Mouse (Mus musculus) cerebellum, adult 11-12 months (tissue): ENCODE results near the gene Zfp292.
A peak's percentile ranks its signal among the peaks of the same experiment; 100 is the strongest.

ENCODE experiments used
- DNase-seq: peaks from one replicate; pipeline ENCODE4 v3.0.0; 2022

Zfp292 gene

DNA sequence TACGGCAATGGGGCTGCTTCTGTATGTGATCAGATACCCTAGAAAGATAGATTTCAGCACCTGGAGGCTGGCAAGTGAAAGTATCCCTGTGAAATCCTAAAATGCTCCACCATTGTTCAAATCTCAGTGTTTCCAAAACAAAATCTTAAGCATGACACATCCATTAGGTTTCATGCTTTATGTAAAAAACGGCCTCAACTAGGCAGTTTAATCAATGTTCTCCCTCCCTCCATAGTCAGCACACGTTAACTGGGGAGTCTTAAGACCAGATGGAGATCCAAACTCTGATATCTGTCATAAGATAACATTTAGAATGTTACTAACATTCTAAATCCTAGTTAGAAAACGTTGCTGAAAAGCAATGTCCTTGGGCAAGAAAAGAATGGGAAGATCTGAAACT lies 909 bp downstream of the Zfp292 start:
- DNase-seq = no peak

DNA sequence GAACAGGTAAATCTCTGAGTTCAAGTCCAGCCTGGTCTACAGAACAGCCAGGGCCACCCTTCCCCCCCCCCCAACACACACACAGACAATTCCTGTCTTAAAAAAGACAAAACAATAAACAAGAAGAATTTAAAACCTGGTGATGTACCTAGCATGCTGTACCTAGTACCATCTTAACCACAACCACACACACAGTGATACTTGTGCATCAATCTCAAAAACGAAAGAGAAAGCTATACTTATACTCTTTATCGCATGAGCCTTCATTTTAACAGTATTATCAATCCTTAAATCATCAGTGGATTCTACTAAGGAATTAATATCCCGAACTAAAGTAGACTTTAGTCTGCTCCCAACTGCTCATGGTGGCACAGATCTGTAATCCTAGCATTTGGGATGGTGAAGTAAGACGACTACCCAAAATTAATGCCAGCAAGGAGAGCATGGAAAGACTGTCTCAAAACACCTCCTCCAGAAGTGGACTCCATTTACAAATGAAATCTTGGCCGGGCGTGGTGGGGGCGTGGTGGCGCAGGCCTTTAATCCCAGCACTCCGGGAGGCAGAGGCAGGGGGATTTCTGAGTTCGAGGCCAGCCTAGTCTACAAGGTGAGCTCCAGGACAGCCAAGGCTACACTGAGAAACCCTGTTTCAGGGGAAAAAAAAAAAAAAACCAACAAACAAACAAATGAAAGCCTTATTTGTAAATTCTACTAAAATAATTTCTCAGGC lies 1.7 kb downstream of the Zfp292 start:
- DNase-seq = no peak

- DNase-seq = no peak
Observed at GRCm38 (mm10) chr4:34874234-34874633, 8.5 kb downstream of the Zfp292 start.

- no peak for DNase-seq
Observed at GRCm38 (mm10) chr4:34872896-34873495, 9.8 kb downstream of the Zfp292 start.

GRCm38 (mm10) chr4:34869813-34870212 lies 12.9 kb downstream of the Zfp292 start:
- DNase-seq = no peak

DNA sequence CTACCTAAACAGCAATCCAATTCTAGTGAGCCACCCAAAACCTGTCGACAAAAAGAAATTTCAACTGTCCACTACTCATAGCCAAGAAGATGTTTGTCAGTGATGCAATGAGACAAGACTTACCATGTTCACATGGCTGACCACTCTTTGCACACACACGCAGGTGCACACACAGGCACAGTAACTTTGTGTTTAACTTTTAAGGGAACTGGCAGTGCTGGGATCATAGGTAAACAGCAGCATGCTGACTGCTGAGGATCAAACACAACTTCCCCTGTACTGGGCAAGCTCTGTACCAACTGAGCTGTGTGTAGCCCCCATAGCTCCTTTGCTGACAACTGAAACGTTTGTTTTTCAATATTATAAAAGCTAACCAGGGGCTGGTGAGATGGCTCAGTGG lies 21.3 kb downstream of the Zfp292 start:
- no peak for DNase-seq

DNA sequence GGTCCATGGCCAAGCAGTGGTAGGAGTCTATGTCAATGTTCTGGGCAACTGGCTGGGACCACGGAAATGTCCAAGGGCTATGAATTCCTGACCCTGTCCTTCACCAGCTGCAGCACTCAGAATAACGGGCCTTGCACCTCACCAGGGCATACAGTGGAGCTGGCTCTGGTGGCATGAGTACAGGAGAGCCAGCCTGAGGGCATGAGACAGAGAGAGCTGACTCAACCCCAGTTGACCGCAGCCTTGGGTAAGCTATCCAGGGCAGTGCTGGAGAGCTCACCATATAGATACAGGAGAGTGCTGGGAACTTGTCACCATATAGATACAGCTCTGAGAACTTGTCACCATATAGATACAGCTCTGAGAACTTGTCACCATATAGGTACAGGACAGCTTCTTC lies 23.3 kb downstream of the Zfp292 start:
- DNase-seq = no peak

DNA sequence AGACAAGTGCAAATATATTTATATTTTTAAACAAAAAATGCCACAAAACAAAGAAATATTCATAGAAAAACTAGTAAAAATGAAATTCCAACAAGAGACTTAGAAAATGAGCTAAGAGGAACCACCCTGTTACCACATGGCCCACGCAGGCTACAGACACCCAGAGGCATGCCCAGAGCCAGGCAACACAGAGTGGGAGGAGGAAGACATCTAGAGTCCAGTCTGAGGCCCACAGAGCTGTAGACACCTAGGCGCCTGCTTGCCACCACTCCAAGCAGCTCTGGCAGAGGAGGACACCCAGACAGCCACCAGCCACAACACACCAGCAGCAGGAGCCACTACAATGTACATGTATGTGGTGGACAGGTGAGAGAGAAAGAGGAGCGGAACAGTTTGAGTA lies 23.9 kb downstream of the Zfp292 start:
- DNase-seq = no peak

- DNase-seq = no peak
Observed at GRCm38 (mm10) chr4:34855966-34856365, 26.8 kb downstream of the Zfp292 start.

DNA sequence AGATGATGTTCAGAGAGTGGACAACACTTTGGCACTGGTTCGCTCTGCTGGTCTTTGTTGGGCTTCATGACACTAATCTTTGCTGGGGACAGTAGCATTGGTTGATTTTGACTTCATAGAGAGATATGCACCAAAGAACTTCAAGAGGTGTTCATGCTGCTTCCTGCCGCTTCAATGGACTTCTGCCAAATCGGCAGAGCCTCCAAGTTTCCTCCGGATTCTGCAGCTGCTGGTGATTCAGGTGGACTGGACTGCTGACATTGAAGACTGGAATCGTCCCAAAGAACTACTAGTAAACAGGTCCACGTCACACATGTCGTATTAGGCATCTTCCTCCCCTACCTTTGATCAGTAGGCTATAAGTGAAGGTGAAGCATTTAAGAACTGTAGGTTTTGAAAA lies 30.7 kb downstream of the Zfp292 start:
- peak; percentile 35 for DNase-seq

DNA sequence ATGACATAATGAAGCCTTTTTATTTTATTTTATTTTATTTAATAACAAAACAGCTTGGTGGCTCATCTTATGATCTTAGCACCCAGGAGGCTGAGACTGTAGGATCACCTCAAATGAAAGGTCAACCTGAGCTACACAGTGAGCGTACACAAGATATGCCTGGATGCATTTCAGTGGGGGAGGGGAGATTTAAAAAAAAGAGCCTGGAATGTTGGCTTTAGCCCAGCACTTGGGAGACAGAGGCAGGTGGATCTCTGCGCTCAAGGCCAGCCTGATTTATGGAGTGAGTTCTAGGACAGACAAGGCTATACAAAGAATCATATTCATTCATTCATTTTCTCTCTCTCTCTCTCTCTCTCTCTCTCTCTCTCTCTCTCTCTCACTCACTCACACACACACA lies 32.6 kb downstream of the Zfp292 start:
- DNase-seq = no peak

DNA sequence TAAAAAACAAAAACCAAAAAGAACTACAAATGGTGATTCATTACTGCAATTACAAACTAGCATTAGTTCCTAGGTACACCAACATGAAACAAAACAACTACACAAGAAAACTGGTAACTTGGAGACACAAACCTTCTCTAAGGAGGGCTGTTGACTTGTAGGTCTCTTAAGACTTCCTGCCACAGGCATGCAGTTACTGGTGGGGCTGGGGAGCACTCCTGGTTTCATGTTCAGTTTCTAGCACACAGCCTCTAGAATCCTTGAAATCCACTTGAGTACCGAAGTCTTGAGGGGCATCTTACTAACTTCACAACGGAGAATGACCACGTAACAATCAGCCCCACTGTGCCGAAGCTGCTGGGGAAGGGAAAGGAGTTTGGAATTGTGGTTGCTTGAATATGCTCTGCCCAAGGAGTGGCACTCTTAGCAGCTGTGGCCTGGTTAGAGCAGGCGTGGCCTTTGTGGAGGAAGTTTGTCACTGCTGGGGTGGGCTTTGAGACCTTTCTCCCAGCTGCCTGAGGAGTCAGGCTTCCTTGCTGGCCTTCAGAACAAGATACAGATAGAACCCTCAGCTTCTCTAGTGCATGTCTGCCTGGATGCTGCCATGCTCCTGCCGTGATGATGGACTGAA lies 35.0 kb downstream of the Zfp292 start:
- DNase-seq = no peak

DNA sequence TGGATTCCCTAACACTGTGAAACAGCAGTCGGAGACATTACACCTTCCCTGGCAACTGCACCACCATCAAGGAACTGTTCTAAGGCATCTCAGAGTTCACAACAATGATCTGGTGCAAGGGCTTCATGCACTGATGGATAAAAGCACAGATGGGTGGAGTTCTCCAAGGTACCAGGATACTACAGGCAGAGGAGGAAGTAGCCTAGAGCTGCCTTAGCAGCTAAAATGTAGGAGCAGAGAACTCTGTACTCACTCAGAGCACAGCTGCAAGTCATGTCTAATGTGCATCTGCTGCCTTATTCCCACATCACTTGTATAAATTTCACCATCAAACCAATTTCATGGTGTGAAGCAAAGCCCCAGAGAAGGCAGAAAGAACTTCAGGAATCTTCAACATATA lies 38.9 kb downstream of the Zfp292 start:
- DNase-seq = no peak

- no peak for DNase-seq
Observed at GRCm38 (mm10) chr4:34842826-34843225, 39.9 kb downstream of the Zfp292 start.

- DNase-seq = no peak
Observed at GRCm38 (mm10) chr4:34831496-34831895, 51.3 kb downstream of the Zfp292 start.

DNA sequence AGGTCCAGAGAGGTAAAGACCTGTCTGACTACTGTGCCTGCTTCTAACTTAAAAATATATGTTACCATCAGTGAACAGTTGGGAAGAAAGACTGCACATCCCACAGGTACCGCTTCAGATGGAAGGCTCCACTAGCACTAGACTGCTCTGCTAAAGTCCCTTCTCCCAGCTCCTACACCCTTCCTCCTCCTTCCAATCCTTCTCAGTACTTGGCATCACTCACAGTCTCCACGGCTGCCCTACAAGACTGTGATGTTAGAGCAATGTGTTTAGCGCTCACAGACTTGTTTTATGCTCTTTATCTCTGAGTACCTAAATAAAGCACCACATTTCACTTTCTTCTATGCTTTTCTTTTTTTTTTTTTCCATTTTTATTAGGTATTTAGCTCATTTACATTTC lies 53.3 kb downstream of the Zfp292 start:
- DNase-seq = no peak

- DNase-seq = no peak
Observed at GRCm38 (mm10) chr4:34823901-34824300, 58.9 kb downstream of the Zfp292 start.

DNA sequence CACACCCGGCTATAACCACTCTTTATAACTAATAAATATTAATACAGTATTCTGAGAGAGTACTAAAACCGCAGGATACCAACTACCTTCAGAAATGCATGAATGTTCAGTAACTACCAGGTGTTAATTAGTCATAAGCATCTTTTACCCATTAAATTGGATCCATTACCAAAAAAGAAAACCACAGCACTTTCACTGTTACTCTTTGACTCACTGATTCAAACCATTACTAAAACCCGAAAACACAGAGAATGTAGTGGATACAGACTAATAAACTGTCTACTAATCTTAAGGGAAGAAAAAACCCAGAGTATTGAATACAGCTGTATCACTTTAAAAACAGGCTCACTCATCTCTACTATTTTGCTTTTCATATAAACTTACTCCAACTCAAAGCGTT lies 62.9 kb downstream of the Zfp292 start:
- DNase-seq = no peak

DNA sequence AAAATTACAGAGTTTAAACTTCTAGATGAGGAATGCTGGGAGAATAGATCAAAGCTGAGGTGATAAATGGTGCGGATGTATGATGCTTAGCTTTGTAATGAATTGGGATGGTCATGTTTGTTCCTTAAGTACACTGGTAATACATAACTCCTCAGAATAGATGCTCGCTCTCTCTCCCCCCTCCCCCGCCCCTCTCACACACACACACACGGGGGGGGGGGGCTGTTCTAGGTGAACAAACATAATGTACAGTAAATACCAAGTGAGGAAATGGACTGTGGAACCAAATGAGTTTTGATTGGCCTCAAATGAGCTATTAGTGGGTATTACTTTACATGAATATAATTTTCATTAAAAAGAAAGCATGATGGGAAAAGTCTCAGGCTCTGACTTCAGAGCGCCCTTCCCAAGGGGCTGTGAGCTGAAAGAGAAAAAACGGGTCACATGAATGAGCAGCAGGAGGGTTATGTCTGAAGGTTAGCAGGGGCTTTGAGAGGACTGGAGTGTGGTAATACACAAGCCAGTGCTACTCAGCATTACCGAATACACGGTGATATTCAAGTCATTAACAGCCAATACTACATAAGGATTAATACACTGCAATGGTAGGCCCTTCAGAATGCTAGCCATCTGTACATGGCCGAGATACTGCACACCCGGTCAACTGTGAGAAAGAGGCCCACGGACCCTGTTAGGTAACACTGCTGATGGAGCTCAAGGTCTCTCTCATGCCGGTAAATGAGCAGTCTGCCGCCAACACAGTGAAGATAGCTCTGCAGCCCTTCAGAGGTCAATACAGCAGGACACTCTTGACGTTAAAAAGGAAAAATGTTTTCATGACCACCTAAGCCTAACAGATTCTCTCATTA lies 81.4 kb downstream of the Zfp292 start:
- DNase-seq = no peak

DNA sequence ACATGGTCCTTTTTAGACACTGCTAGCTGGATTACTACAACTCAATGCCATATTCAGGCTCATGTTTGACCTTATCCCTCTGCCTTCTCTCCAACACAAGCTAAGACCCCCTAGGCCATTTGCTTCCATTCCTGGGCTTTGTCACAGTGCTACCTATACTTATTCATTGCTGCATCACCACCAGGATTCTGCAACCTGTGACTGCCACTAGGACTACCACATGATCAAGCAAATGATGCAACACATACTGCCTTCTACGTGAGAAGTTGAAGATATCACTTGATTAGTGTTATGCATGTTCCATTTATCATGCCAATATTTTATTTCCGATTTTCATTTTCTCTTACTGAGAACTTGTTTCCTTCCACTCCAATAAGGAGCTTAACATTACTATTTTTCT lies 84.8 kb downstream of the Zfp292 start:
- no peak for DNase-seq

DNA sequence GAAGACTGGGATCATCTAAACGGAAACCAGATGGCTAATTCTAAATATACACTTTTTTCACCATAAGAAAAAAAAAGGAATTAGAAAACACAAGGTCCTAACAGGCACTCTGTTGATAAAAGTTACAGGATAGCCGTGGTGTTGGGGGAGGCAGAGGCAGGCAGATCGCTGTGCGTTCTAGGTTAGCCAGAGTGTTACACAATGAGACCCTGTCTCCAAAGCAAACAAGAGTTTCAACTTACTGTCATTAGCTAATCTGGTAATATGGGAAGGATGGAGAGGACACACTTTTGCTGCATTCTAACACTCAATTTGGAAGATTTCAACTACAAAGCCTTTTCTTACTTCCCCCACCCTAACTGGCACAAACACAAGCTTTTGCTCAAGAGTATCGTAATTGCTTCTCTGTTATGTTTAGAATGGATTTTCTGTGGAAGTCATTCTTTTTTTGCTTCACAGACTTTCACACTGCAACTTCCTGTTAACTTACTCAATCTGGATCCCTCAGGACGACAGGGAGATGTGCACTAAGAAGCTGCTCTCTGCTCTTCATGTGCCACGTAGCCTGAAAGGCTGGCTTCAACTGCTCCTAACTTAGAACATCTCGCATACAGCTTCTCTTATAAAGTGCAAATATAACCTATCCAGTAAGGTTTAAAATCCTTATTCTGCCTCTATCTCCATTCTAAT lies 85.3 kb downstream of the Zfp292 start:
- DNase-seq = no peak

DNA sequence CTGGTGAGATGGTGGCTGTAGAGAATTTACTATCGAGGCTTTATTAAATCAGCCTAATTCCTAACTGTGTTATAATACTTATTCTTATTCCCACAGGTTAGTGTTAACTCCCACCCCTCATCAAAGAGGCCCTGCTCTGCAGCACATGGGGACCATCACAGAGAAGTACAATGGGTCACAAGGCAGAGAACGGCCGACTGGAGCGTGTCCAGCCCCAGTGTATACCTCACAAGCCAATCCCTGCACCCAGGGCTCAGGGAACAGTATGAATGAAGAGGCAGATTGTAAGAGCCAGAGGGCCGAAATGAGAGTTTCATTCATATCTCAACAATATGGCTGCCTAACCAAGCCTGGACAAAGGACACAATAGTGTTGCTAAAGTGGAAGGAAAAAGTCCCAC lies 86.5 kb downstream of the Zfp292 start:
- no peak for DNase-seq

GRCm38 (mm10) chr4:34786476-34786875 lies 96.3 kb downstream of the Zfp292 start:
- no peak for DNase-seq
